Mouse (Mus musculus) cerebellum, adult 2 months (tissue): ENCODE data around the gene Ugt3a1.

ENCODE experiments used
- CTCF ChIP-seq: fragments of 200-500 bp; IDR thresholded peaks from 2 replicates; pipeline ENCODE4 v1.5.1; 2011; ENCODE audit warnings: low read depth, mild to moderate bottlenecking, control low read depth, low read length, moderate library complexity, borderline replicate concordance; ENCODE audit not compliant: insufficient read depth
- POLR2A ChIP-seq: fragments of 200-500 bp; IDR thresholded peaks from 2 replicates; pipeline ENCODE4 v1.6.1; 2011; ENCODE audit warnings: low read length, control low read depth, borderline replicate concordance; ENCODE audit not compliant: insufficient read depth

DNA sequence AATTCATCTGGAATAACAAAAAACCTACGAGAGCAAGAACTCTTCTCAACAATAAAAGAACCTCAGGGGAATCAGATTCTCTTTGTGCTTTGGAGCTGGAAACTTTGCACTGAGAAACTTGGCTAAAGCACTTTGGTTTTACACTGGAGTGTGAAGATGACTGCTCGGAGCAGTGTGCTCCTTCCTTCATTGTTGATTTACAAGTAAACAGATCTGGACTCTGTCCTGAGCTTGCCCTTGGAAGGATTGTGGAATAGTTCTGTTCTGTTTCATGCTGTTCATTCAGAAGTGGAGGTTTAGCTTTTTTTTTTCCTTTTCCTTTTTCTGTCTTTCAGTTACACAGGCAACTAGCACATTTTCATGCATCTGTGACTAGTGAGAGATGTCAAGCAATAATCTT lies 57.9 kb downstream of the Ugt3a1 start:
- TF ChIP-seq POLR2A = no peak
- no peak for TF ChIP-seq CTCF
